Mouse (Mus musculus) hematopoietic stem cell, adult 5-6 weeks (primary cell): ENCODE measurements at regions not wholly inside any gene's neighbourhood (a gene's known extent, or its start where the extent isn't known, plus 50 kb on each side); places are given as distances from the start of the nearest gene placed in this dataset.
A peak's percentile ranks its signal among the peaks of the same experiment; 100 is the strongest.
"Not testable (repeated sequence)": the region's sequence is repeated elsewhere in the genome, so short reads cannot be mapped to it uniquely, and the experiment has no call there.

Experiments used
- ATAC-seq, 2 experiments: fragments of 125-278 bp in 1 of 2; replicated peaks in 1 of 2; 2 replicates each; pipeline ENCODE4 v1.8.0; 2016 to 2017; ENCODE audit warnings: inconsistent platforms in 2 of 2, mild to moderate bottlenecking in 2 of 2, moderate number of reproducible peaks in 2 of 2, low read depth in 1 of 2, moderate TSS enrichment in 1 of 2; ENCODE audit not compliant: low FRiP score in 2 of 2, poor library complexity in 2 of 2, severe bottlenecking in 2 of 2, insufficient read depth in 1 of 2, low TSS enrichment in 1 of 2

GRCm38 (mm10) chr14:26319821-26320220, 62.1 kb downstream of the Duxbl3 start:
- ATAC-seq, result not testable (repeated sequence)

- no peak for ATAC-seq
Observed at GRCm38 (mm10) chr14:26320736-26321135, 63.0 kb downstream of the Duxbl3 start.

GRCm38 (mm10) chr14:26328562-26328961, 70.8 kb downstream of the Duxbl3 start:
- no peak for ATAC-seq

GRCm38 (mm10) chr14:26341111-26341510, 83.3 kb downstream of the Duxbl3 start:
- no peak for ATAC-seq

- no peak for ATAC-seq
Observed at GRCm38 (mm10) chr14:26345227-26345626, 87.5 kb downstream of the Duxbl3 start.

- no peak for ATAC-seq
Observed at GRCm38 (mm10) chr14:26347296-26347695, 89.5 kb downstream of the Duxbl3 start.

GRCm38 (mm10) chr14:26352927-26353326, 95.2 kb downstream of the Duxbl3 start:
- ATAC-seq, result peak; percentile 27 to 43; a peak in 3 of 4 replicates

- peak; percentile 61 to 69 for ATAC-seq
Observed at GRCm38 (mm10) chr14:26357242-26357641, 99.5 kb downstream of the Duxbl3 start.

- no peak for ATAC-seq
Observed at GRCm38 (mm10) chr14:26357996-26358395, 100.2 kb downstream of the Duxbl3 start.

GRCm38 (mm10) chr14:26360071-26360470, 102.3 kb downstream of the Duxbl3 start:
- ATAC-seq, result no peak

- no peak for ATAC-seq
Observed at GRCm38 (mm10) chr14:26361206-26361605, 103.4 kb downstream of the Duxbl3 start.
